Mouse (Mus musculus): ENCODE results near the gene Csf2. TPM values are rescaled to one million over a fixed set of nuclear protein-coding genes. Genes with fewer than 3 reads are reported as not detected.

The Csf2 gene
- total RNA-seq, 2 experiments from 2014 or later, result not detected

- intact Hi-C loops (cut with DNase I), result no loop called here
These were observed 5.0 kb downstream of the Csf2 start for GRCm38 (mm10) chr11:54244465-54244864.

GRCm38 (mm10) chr11:54242494-54242893, 7.0 kb downstream of the Csf2 start:
- intact Hi-C loops (cut with DNase I), result no loop called here
- DNase-seq (ENCODE audit: low spot score in 2 of 2), result no peak

More at GRCm38 (mm10) chr11:54244465-54244864, 5.0 kb downstream of the Csf2 start:
- no peak for DNase-seq (ENCODE audit: low spot score in 2 of 2)

- no peak for DNase-seq (ENCODE audit: low spot score in 2 of 2)
These were observed 12.5 kb downstream of the Csf2 start for GRCm38 (mm10) chr11:54236939-54237338.

GRCm38 (mm10) chr11:54227478-54227877, 22.0 kb downstream of the Csf2 start:
- intact Hi-C loops (cut with DNase I), result no loop called here
- no peak for DNase-seq (ENCODE audit: low spot score in 2 of 2)

More at GRCm38 (mm10) chr11:54236939-54237338, 12.5 kb downstream of the Csf2 start:
- intact Hi-C loops (cut with DNase I), result no loop called here

- no peak for DNase-seq (ENCODE audit: low spot score in 2 of 2)
- intact Hi-C loops (cut with DNase I), result no loop called here
These were observed 24.9 kb downstream of the Csf2 start for GRCm38 (mm10) chr11:54224475-54224986.

GRCm38 (mm10) chr11:54223637-54224474, 25.6 kb downstream of the Csf2 start:
- DNase-seq (ENCODE audit: low spot score in 2 of 2), result no peak
- intact Hi-C loops (cut with DNase I), result no loop called here

GRCm38 (mm10) chr11:54219903-54220740, 29.3 kb downstream of the Csf2 start:
- no peak for DNase-seq (ENCODE audit: low spot score in 2 of 2)
- intact Hi-C loops (cut with DNase I), result no loop called here

GRCm38 (mm10) chr11:54219191-54219590, 30.3 kb downstream of the Csf2 start:
- intact Hi-C loops (cut with DNase I), result no loop called here

GRCm38 (mm10) chr11:54217384-54217783, 32.1 kb downstream of the Csf2 start:
- DNase-seq (ENCODE audit: low spot score in 2 of 2), result no peak
- intact Hi-C loops (cut with DNase I), result no loop called here

More at GRCm38 (mm10) chr11:54219191-54219590, 30.3 kb downstream of the Csf2 start:
- no peak for DNase-seq (ENCODE audit: low spot score in 2 of 2)

- DNase-seq (ENCODE audit: low spot score in 2 of 2), result no peak
- intact Hi-C loops (cut with DNase I), result no loop called here
These were observed 33.4 kb downstream of the Csf2 start for GRCm38 (mm10) chr11:54216091-54216490.

- intact Hi-C loops (cut with DNase I), result no loop called here
These were observed 34.7 kb downstream of the Csf2 start for GRCm38 (mm10) chr11:54214499-54215443.

GRCm38 (mm10) chr11:54213631-54214030, 35.8 kb downstream of the Csf2 start:
- intact Hi-C loops (cut with DNase I), result no loop called here
- DNase-seq (ENCODE audit: low spot score in 2 of 2), result no peak

More at GRCm38 (mm10) chr11:54214499-54215443, 34.7 kb downstream of the Csf2 start:
- peak; percentile 45 to 66 for DNase-seq (ENCODE audit: low spot score in 2 of 2)

- intact Hi-C loops (cut with DNase I), result no loop called here
- DNase-seq (ENCODE audit: low spot score in 2 of 2), result no peak
These were observed 42.5 kb downstream of the Csf2 start for GRCm38 (mm10) chr11:54206993-54207392.

- intact Hi-C loops (cut with DNase I), result no loop called here
- DNase-seq (ENCODE audit: low spot score in 2 of 2), result no peak
These were observed 44.1 kb downstream of the Csf2 start for GRCm38 (mm10) chr11:54205366-54205765.

GRCm38 (mm10) chr11:54204781-54205180, 44.7 kb downstream of the Csf2 start:
- no peak for DNase-seq (ENCODE audit: low spot score in 2 of 2)
- intact Hi-C loops (cut with DNase I), result no loop called here

- DNase-seq (ENCODE audit: low spot score in 2 of 2), result peak; percentile 49
- intact Hi-C loops (cut with DNase I), result no loop called here
These were observed 46.3 kb downstream of the Csf2 start for GRCm38 (mm10) chr11:54203162-54203561.

GRCm38 (mm10) chr11:54201881-54202685, 47.4 kb downstream of the Csf2 start:
- DNase-seq (ENCODE audit: low spot score in 2 of 2), result no peak
- intact Hi-C loops (cut with DNase I), result no loop called here

GRCm38 (mm10) chr11:54201287-54201773, 48.1 kb downstream of the Csf2 start:
- intact Hi-C loops (cut with DNase I), result no loop called here
- DNase-seq (ENCODE audit: low spot score in 2 of 2), result no peak
